Mouse (Mus musculus) thymus, adult 2 months (tissue): Measurements from ENCODE around the gene Fbxl16.

Experiments used
- CTCF ChIP-seq: fragments of 200-500 bp; IDR thresholded peaks from 2 replicates; pipeline ENCODE4 v1.5.1; 2012; ENCODE audit warnings: mild to moderate bottlenecking, control low read depth, low read length, moderate library complexity, borderline replicate concordance; ENCODE audit not compliant: control insufficient read depth, poor library complexity, insufficient read depth; ENCODE audit errors: extremely low read depth
- POLR2A ChIP-seq: fragments of 200-500 bp; IDR thresholded peaks from 2 replicates; pipeline ENCODE4 v1.6.1; 2012; ENCODE audit warnings: mild to moderate bottlenecking, low read length, control low read depth, moderate library complexity; ENCODE audit not compliant: control insufficient read depth, poor library complexity, insufficient read depth; ENCODE audit errors: extremely low read depth

DNA sequence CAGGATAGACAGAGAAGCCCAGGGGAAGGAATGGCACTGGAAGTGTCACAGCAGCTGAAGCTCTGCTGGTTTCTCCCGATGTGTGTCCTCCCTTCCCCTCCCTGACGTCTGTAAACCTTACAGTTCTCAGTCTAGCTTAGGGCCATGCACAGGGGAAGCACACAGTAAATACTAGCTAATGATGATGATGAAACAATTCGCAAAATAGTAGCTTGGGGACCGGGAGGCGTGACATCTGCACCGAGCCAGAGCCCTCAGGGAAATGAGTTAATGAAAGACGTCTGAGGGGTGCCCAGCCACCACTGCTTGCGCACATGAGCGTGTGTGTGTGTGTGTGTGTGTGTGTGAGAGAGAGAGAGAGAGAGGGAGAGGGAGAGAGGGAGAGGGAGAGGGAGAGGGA lies 39.6 kb upstream of the Fbxl16 start:
- no peak for TF ChIP-seq CTCF
- no peak for TF ChIP-seq POLR2A
